Mouse (Mus musculus) hindbrain, postnatal 0 days (tissue): ENCODE data around the gene Arcn1. TPM values are rescaled to one million over a fixed set of nuclear protein-coding genes. Genes with fewer than 3 reads are reported as not detected.

Experiments
- ATAC-seq: fragments of 200-750 bp; cut with Nextera tagmentation; 2 replicates; pipeline ENCODE4 v1.8.0; 2017; ENCODE audit warnings: mild to moderate bottlenecking, moderate TSS enrichment, moderate library complexity
- DNase-seq: peaks from one replicate; pipeline ENCODE4 v3.0.0-alpha.2; 2015; ENCODE audit warnings: low spot score
- H3K27ac ChIP-seq: fragments of 300-500 bp; sonication (generic); 2 replicates; pipeline ENCODE4 v1.5.1; 2014; ENCODE audit warnings: mild to moderate bottlenecking
- H3K27me3 ChIP-seq: fragments of 300-500 bp; sonication (generic); 2 replicates; pipeline ENCODE4 v1.6.1; 2014; ENCODE audit warnings: low read length, mixed read lengths; ENCODE audit not compliant: insufficient read depth
- H3K36me3 ChIP-seq: fragments of 300-500 bp; sonication (generic); 2 replicates; pipeline ENCODE4 v1.6.1; 2014; ENCODE audit warnings: low read length, mixed read lengths; ENCODE audit not compliant: insufficient read depth
- H3K4me1 ChIP-seq: fragments of 300-500 bp; sonication (generic); 2 replicates; pipeline ENCODE4 v1.6.1; 2014; ENCODE audit warnings: antibody characterized with exemption, low read length, mixed read lengths; ENCODE audit not compliant: insufficient read depth
- H3K4me2 ChIP-seq: fragments of 300-500 bp; sonication (generic); 2 replicates; pipeline ENCODE4 v1.6.1; 2014; ENCODE audit warnings: low read depth, mild to moderate bottlenecking, low read length, moderate library complexity, mixed read lengths
- H3K4me3 ChIP-seq: fragments of 300-500 bp; sonication (generic); 2 replicates; pipeline ENCODE4 v1.5.1; 2014; ENCODE audit warnings: low read length
- H3K9ac ChIP-seq: fragments of 300-500 bp; sonication (generic); replicated peaks from 2 replicates; pipeline ENCODE4 v1.6.1; 2014; ENCODE audit warnings: mild to moderate bottlenecking, low read length, moderate library complexity, mixed read lengths
- H3K9me3 ChIP-seq: fragments of 300-500 bp; sonication (generic); 2 replicates; pipeline ENCODE4 v1.6.1; 2016; ENCODE audit warnings: low read length, mixed read lengths
- CTCF ChIP-seq: IDR thresholded peaks from 2 replicates; pipeline ENCODE4 v1.5.1; 2016; ENCODE audit warnings: antibody characterized with exemption, control low read depth, low read depth
- whole genome bisulfite sequencing: fragments of 180-500 bp; shearing (Covaris S2); extraction: QIAGEN DNeasy Blood & Tissue Kit; methylation state at CpG from one replicate; pipeline ENCODE4 v1.1.7; 2014; 5-methylcytosine and 5-hydroxymethylcytosine counted together
- polyA plus RNA-seq: library from polyadenylated mRNA; unstranded; fragments of >200 nt; fragmentation: Nextera tagmentation; extraction: Ambion mirVana; gene quantifications from 2 replicates; pipeline ENCODE4 v1.2.1, GENCODE M21; 2015
- total RNA-seq: library from RNA; depleted of rRNA; stranded (reverse); fragments of >200 nt; gene quantifications from 2 replicates; pipeline ENCODE4 v1.2.3, GENCODE M21; 2014

Arcn1 gene
- total and polyA plus RNA-seq, 2 experiments from 2014 or later = 77.1 to 109 TPM

DNA sequence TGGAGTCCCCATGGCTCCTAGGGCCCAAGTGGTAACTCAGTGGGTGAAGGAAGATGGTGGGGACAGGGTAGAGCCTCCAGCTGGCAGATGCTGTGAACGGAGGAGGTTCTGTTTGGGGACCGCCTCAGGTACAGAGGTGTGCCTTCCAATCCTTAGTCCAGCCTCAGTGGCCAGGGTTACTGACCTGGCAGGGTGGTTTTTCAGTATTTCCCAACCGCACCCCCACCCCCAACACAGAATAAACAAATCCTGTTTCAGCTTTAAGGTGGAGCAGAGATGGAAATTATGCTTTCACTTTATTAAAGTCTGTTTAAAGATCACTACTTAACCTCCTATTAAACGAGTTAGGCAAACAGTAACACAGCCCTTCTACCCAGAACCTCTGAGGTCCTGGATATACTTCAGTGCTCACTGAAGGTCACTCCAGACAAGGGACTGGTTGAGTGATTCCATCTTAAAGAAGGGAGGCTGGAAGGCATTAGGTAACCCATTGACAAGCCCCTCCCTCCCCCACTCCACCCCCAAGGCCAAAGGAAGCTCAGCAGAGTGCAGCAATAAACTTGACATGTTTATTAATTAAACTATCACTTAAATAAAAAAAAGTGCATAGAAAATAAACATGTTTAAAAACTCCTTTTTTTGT, 35.3 kb upstream of the Arcn1 start, which contains the start of gene Ttc36:
Ttc36 (minus strand) TSS at position 265 of the 643 bp plus-strand sequence.
- Histone ChIP-seq H3K4me3 (no peak within 1 kb of the TSS), H3K9me3 (no peaks in the 10 kb centered on the region), H3K36me3 (peaks cover 27% of the 10 kb centered on the region), H3K27ac (no peak within 1 kb of the TSS), H3K4me2 (no peak within 1 kb of the TSS), H3K27me3 (no peaks in the 10 kb centered on the region), H3K9ac (no peak within 1 kb of the TSS), H3K4me1 (0 out of 2 replicates have a peak, but pooled peaks cover 6% of the 10 kb centered on the region)
- ATAC-seq (no peak), DNase-seq (no peak)
- TF ChIP-seq CTCF = no peak
- 75% methylated on average over 4 of the region's 4 CpGs for WGBS

DNA sequence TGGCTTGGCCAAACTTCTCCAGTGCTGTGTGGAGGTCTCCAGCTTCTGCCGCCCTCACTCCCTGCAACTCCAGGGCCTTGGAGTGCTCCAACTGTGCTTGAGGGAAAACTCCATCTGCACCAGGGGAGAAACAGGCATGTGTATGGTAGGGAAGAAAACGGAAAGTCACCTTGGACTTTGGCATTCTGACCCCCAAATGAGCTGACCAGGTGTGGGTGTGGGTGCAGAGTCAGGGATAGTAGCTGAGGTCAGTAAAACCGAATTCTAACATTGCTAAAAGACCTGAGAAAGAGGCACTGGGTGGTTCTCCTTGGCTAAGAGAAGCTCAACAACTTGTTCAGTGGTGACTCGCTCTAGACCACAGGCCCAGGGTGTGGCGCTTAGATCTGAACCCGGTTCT, 34.0 kb upstream of the Arcn1 start:
- no peaks in the 10 kb centered on the region for H3K27me3 ChIP-seq
- H3K4me3 ChIP-seq = no peak overlapping the region
- H3K9me3 ChIP-seq = no peaks in the 10 kb centered on the region
- no peak for TF ChIP-seq CTCF
- no peak overlapping the region for H3K27ac ChIP-seq
- ATAC-seq = no peak
- H3K4me2 ChIP-seq = no peak overlapping the region
- DNase-seq = no peak
- WGBS = 85% methylated on average over 6 of the region's 6 CpGs
- H3K4me1 ChIP-seq = 0 out of 2 replicates have a peak, but pooled peaks cover 6% of the 10 kb centered on the region
- no peak overlapping the region for H3K9ac ChIP-seq
- H3K36me3 ChIP-seq = peaks cover 14% of the 10 kb centered on the region

DNA sequence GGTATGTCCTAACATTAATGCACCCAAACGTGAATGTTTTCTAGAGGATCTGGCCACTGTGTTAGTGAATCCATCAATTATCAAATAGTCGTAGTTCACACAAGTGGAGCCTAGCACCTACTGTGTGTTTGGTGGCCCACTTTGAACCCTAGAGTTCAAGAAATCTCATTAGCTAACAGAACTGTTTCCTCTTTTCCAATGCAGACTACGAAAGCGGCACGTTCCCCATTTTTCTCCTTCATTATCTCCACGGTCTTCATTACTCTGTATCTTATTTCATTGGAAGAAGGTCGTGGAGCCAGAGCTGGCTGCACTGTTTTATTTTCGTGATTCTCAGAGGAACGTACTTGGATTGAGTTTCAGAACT, 32.3 kb upstream of the Arcn1 start:
- TF ChIP-seq CTCF = no peak
- 0 out of 2 replicates have a peak, but pooled peaks cover 6% of the 10 kb centered on the region for H3K4me1 ChIP-seq
- no peaks in the 10 kb centered on the region for H3K27me3 ChIP-seq
- 0 out of 2 replicates have a peak, but pooled peaks cover 2% of the 10 kb centered on the region for H3K36me3 ChIP-seq
- peak overlapping the region; percentile 77 for H3K9ac ChIP-seq
- WGBS = 41% methylated on average over 9 of the region's 9 CpGs
- H3K4me2 ChIP-seq = peak overlapping the region; percentile 93
- ATAC-seq (no peak), DNase-seq (no peak)
- H3K9me3 ChIP-seq = no peaks in the 10 kb centered on the region
- H3K27ac ChIP-seq = peak overlapping the region; percentile 79
- peak overlapping the region; percentile 59 for H3K4me3 ChIP-seq

GRCm38 (mm10) chr9:44799102-44799957, 31.7 kb upstream of the Arcn1 start, which contains the start of gene Tmem25:
Gene Tmem25, minus strand, starts transcription at chr9:44799307.
- Histone ChIP-seq H3K4me2 (peak within 1 kb of the TSS; percentile 93), H3K27ac (peak within 1 kb of the TSS; percentile 79), H3K27me3 (no peaks in the 10 kb centered on the region), H3K4me3 (peak within 1 kb of the TSS; percentile 59), H3K36me3 (no peaks in the 10 kb centered on the region), H3K4me1 (0 out of 2 replicates have a peak, but pooled peaks cover 6% of the 10 kb centered on the region), H3K9ac (peak within 1 kb of the TSS; percentile 77), H3K9me3 (no peaks in the 10 kb centered on the region)
- TF ChIP-seq CTCF = no peak
- ATAC-seq (peak; percentile 95), DNase-seq (peak; percentile 91)
- WGBS = under 1% methylated on average over 71 of the region's 75 CpGs

DNA sequence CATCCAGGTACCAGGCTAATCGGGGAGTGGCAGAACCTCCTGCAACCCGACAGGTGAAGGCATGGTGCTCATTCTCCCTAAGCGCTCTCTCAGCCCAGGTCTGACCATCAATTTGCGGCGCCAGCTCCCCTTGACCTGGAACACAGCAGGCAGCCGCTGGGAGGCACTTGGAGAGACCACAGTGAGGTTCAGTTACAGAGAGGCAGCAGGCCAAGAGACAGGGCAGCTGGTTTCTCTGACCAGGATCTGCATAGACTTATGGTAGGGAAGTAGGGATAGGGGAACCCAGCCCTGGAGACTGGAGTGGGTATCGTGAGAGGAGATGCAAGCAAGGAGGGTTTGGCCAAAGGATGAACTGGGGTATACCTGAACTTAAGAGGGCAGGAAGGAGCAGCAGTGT, 30.7 kb upstream of the Arcn1 start:
- Histone ChIP-seq H3K36me3 (no peaks in the 10 kb centered on the region), H3K9me3 (no peaks in the 10 kb centered on the region), H3K4me2 (peak overlapping the region; percentile 93), H3K27me3 (no peaks in the 10 kb centered on the region), H3K4me1 (0 out of 2 replicates have a peak, but pooled peaks cover 6% of the 10 kb centered on the region), H3K27ac (peak overlapping the region; percentile 79; the same call in 1 of the 2 replicates), H3K9ac (peak overlapping the region; percentile 77; the same call in 1 of the 2 replicates), H3K4me3 (peak overlapping the region; percentile 59)
- DNase-seq (no peak), ATAC-seq (no peak)
- TF ChIP-seq CTCF = no peak
- 45% methylated on average over 7 of the region's 7 CpGs for WGBS

- H3K9ac ChIP-seq = no peak overlapping the region
- H3K27me3 ChIP-seq = no peaks in the 10 kb centered on the region
- no peaks in the 10 kb centered on the region for H3K4me1 ChIP-seq
- H3K27ac ChIP-seq = no peak overlapping the region
- peaks cover 39% of the 10 kb centered on the region for H3K36me3 ChIP-seq
- DNase-seq (no peak), ATAC-seq (no peak)
- H3K4me3 ChIP-seq = no peak overlapping the region
- no peak overlapping the region for H3K4me2 ChIP-seq
- no peaks in the 10 kb centered on the region for H3K9me3 ChIP-seq
- TF ChIP-seq CTCF = no peak
- WGBS = 80% methylated on average over 9 of the region's 9 CpGs
Measured at GRCm38 (mm10) chr9:44792842-44793241, 25.2 kb upstream of the Arcn1 start.
